Mouse (Mus musculus): Measurements from ENCODE around the gene Sar1b.
"Not testable (repeated sequence)": the region's sequence is repeated elsewhere in the genome, so short reads cannot be mapped to it uniquely, and the experiment has no call there.

The Sar1b gene

GRCm38 (mm10) chr11:51763213-51763907, at the start of gene Sar1b, which contains the start of gene Sec24a:
Gene Sar1b (plus strand): TSS chr11:51763687.
Gene Sec24a (minus strand): TSS chr11:51763634.
- peak in 1 of 2 experiments; percentile 71 for DNase-seq (ENCODE audit: low spot score in 2 of 2)

DNA sequence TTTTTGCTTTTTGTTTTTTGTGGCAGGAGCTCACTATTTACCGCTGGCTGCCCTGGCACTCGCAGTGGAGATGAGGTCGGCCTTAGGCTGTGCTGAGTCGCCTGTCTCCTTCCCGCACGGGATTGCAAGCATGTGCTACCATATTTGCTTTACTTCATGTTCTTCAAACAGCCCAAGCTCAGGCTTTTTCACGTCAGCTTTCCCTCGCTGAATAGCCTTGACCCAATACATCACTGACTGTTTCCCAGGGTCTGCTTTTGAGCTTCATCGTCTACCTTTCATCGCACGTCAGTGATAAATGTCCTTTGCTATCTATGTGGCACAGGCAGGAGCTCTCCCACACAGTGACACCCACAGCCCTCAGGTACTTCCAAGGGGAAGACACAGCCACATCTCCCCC, 42.4 kb upstream of the Sar1b start:
- DNase-seq (ENCODE audit: low spot score in 2 of 2): no peak

DNA sequence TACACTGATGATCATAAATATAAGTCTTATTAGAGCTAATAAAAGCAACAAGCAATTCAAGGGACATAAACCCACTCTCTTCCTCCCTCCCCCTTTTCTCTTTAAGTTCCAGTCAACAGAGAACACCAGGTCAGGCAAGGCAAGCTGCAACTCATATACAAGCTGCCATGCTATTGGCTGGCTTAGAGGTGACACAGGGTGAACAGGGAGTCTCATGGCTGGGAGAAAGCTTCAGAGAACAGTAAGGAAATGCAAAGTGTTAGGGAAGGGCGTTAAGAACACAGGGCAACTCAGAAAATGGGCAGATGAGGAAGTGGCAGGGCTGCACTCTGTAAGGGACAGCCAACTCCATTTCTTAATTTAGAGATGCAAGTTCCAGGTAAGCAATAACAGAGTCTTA, 30.6 kb upstream of the Sar1b start:
- DNase-seq (ENCODE audit: low spot score in 2 of 2): no peak

DNA sequence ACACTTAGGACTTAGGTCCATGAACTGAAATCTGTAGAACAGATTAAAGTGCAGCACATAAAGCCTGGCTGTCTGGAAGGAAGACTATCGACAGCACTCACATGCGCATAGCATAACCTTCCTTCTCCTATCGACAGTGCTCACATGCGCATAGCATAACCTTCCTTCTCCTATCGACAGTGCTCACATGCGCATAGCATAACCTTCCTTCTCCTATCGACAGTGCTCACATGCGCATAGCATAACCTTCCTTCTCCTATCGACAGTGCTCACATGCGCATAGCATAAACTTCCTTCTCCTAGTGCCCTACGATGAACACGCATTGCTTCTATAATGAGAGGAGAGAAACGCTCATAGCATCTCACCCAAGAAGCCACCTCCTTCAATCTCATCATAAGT, 29.3 kb upstream of the Sar1b start:
- DNase-seq (ENCODE audit: low spot score in 2 of 2): not testable (repeated sequence)

- no peak for DNase-seq (ENCODE audit: low spot score in 2 of 2)
Measured at GRCm38 (mm10) chr11:51738651-51739403, 24.7 kb upstream of the Sar1b start.

GRCm38 (mm10) chr11:51740701-51741100, 22.8 kb upstream of the Sar1b start:
- no peak for DNase-seq (ENCODE audit: low spot score in 2 of 2)

- DNase-seq (ENCODE audit: low spot score in 2 of 2): no peak
Measured at GRCm38 (mm10) chr11:51746096-51746495, 17.4 kb upstream of the Sar1b start.

DNA sequence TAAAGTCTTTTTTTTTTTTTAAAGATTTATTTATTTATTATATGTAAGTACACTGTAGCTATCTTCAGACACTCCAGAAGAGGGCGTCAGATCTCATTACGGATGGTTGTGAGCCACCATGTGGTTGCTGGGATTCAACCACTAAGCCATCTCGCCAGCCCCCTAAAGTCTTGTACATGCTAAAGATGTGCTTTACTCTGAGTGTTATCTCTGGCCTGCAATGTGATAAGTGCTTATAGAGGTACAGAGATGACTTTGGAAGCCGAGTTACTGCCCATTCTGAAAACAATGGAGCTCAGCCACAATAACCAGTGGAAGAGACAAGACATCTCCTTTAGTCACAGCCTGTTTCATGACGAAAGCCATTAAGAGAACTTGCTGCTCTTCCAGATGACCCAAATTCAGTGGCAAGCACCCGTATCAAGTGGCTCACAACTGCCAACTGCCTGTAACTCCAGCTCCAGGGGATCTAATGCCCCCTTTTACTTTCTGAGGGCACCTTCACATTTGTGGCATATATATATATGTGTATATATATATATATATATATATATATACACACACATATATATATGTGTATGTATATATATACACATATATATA, 11.8 kb upstream of the Sar1b start:
- not testable (repeated sequence) for DNase-seq (ENCODE audit: low spot score in 2 of 2)

DNA sequence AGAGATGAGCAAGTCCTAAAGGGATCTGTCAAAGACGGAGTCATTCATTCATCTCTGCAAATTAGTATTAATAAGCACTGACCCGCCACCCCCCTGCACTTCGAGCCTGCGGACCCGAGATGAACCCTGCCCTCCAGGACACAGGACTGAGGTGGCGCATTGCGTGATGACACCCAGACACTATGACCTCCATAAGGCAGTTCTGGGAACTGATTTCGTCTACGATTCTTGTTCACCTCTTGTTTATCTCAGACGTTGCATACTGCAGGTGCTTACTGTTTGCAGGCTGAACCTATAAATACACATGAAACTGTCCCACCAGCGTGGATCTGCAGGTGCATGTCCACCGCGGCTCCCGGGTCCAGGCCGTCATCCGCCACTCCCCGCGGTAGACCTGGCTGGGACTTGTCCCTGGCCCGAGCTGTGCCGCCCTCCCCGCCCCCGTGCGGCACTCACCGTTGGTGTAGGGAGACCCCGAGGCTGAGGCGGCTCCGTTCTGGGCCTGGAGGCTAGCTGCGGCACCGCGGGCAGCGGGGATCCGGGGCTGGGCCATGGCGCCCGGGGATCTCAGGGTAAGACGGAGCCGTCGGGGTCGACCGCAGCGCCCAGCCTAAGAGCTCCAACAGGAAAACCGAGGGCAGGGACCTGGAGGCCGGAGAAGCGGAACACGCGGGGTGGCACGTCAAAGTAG, 7.7 kb upstream of the Sar1b start:
- no peak for DNase-seq (ENCODE audit: low spot score in 2 of 2)

GRCm38 (mm10) chr11:51756352-51756771, 7.1 kb upstream of the Sar1b start:
- DNase-seq (ENCODE audit: low spot score in 2 of 2): peak; percentile 74 to 86

DNA sequence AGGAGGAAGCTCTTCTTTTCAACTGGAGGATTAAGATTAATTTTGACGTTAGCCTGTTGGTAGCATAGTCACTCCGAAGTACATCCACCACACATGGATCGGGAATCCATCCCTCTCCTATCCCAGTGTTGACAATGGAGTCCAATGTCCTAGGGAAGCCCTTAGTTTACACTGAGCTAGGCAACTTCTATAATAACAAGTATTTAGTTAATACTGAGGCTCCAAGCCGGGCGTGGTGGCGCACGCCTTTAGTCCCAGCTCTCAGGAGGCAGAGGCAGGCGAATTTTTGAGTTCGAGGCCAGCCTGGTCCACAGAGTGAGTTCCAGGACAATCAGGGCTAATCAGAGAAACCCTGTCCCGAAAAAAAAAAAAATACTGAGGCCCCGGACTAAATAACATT, 6.5 kb upstream of the Sar1b start:
- no peak for DNase-seq (ENCODE audit: low spot score in 2 of 2)

DNA sequence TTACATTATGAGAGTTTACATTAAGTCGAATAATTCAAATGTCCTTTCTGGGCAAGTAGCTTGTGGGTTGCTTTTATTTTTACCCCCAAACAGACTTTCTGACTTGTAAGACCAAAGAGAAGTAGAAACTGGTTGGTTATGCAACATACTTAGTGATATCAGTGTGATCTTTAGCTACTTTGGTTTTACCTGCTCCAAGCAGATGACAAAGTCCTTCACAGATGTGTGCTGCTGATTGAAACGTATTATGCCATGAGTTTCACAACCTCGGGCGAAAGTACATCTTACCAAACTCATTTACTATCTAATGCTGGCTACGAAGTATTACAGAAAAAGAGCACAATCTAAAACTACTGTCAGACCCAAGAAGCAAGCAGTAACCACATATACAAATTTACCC, 5.9 kb upstream of the Sar1b start:
- DNase-seq (ENCODE audit: low spot score in 2 of 2): no peak

GRCm38 (mm10) chr11:51758207-51758606, 5.3 kb upstream of the Sar1b start:
- DNase-seq (ENCODE audit: low spot score in 2 of 2): not testable (repeated sequence)

GRCm38 (mm10) chr11:51759251-51759650, 4.2 kb upstream of the Sar1b start:
- DNase-seq (ENCODE audit: low spot score in 2 of 2): no peak

GRCm38 (mm10) chr11:51759941-51760657, 3.4 kb upstream of the Sar1b start:
- DNase-seq (ENCODE audit: low spot score in 2 of 2): no peak

DNA sequence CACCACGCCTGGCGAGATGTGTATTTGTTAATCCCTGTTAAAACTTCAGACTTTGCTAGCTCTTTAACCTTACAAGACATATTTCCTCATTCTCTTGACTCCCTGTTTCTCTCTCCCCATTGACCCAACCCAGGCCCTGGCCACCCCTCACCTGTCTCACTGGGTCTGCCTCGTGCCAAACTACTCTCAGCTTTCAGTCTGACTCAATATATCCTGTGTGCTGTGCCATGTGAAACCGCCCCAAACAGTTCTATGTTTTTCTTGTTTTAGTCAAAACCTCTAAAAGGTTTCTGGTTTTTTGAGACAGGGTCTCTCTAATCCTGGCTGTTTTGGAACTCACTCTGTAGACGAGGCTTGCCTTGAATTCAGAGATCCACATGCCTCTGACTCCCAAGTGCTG, 2.2 kb upstream of the Sar1b start:
- no peak for DNase-seq (ENCODE audit: low spot score in 2 of 2)

DNA sequence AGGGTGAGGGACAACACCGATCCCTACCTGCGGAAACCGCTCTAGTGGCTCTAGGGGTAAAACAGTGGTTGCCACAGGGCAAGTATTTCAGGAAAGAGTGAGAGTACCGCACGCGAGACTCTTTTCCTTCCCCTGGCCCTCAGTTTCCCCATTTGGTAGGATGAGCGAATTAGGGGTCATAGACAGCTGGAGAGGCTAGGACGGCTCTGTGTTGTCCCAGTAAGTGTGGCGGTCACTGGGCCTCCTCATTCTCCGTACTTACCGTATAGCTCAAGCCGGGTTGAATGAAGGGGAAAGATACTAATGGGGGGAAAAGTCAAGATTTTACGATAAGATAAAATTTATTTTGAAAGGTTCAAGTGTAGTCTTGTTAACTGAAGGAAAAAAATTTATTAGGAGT, 468 bp downstream of the Sar1b start:
- no peak for DNase-seq (ENCODE audit: low spot score in 2 of 2)

DNA sequence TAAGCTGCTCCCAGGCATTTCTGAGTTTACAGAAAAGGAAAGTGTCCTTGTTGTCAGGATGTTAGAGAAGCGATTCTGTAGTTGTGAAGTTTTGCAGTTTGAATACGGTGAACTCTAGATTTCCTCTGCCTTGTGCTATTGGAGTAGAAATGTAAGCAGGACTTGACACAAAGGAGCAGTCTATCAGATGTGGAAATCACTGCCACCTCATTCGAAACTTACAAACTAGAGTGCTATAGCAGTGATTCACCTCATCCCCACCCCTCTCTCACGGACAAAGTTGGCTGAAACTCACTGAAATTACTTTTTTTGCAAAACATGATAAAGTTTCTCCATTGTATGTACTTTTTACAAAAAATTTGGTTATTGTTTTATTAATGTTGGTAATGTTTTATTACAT, 1.3 kb downstream of the Sar1b start:
- no peak for DNase-seq (ENCODE audit: low spot score in 2 of 2)

DNA sequence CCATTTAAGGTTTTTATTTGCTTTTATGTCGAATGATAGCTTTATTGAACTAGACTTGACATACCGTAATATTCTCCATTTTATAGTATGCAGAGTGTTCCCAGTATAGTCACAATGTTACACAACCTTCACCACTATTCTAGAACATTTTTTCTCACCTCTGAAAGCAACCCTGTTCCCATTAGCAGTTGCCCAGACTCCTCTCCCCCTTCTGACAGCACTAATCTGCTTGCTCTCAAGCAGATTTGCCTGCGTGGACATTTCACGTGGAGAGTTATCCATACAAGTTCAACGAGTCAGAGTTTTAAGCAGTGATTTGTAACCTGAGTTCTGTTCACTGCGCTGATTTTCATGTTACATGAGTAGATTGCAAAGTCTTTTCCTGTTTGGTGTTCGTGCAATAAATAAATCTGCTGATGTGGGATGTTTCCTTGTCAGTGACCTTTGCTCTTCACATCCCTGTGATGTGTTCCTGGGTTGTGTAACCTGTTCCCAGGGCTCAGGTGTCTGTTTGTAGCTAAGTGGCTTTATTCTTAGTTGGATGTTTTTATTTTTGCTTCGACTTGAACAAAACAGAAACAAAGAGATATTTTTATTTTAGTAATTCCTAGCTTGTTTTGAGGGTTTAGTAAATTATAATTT, 4.2 kb downstream of the Sar1b start:
- DNase-seq (ENCODE audit: low spot score in 2 of 2): no peak

- no peak for DNase-seq (ENCODE audit: low spot score in 2 of 2)
Measured at GRCm38 (mm10) chr11:51768296-51768695, 4.8 kb downstream of the Sar1b start.

GRCm38 (mm10) chr11:51775507-51775906, 12.0 kb downstream of the Sar1b start:
- DNase-seq (ENCODE audit: low spot score in 2 of 2): no peak
